Mouse (Mus musculus) retina, embryonic 14.5 days (tissue): ENCODE results near the gene Ptprc.

Experiments
- DNase-seq: peaks from one replicate; pipeline ENCODE4 v3.0.0-alpha.2; 2015; ENCODE audit warnings: low spot score

Ptprc gene

DNA sequence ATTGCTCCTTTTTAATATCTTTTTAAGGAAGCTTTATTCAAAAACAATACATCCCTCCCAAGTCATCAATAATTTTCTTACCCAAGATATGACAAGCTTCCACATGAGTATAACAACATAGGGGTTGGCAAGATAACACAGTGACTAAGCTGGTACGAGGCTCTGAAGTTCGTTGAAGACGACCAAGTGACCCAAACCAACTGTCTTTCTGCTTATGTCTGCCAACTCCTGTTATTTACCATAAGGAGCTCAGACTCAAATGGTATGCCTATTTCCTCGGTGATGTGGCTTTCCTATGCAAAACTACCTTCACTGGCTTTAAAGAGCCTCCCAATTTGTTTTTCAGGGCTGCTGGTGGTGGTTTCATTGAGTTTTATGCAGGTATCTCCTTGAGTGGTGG lies at the start of gene Ptprc:
TSS of gene Ptprc (minus strand) at position 215 of the 400 bp plus-strand sequence.
- no peak for DNase-seq

DNA sequence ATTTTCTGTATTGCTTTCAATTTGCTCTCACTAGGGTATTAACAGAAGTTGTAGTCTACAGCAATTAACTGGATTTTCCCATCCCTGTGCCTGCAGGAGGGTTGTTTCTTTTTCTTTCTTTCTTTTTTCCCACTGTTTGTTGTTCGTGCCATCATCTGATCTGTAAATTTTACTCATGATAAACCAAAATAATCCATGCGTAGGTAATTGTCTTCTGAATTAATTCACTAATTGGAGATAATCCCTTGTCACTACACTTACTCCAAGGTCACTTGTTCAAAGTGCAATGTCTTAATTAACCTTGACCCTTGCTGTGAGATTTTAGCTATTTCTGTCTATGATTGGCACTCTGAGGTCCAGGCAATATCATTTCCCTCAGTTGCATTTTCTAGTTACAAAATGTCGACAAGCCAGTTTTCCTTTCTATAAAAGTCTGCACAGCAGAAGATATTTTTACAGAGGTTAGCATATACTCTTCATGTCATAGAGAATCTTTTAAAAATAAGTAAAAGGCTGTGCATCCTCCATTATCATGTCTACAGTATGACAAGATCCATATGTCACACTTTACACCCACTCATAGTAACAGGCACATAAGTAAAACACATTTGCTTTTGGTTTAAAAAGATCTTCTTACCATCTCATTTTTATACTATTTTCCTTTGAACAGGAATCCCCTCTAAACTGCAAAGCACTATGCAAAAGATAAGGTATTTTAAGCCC lies 39.4 kb upstream of the Ptprc start:
- DNase-seq: peak; percentile 69

DNA sequence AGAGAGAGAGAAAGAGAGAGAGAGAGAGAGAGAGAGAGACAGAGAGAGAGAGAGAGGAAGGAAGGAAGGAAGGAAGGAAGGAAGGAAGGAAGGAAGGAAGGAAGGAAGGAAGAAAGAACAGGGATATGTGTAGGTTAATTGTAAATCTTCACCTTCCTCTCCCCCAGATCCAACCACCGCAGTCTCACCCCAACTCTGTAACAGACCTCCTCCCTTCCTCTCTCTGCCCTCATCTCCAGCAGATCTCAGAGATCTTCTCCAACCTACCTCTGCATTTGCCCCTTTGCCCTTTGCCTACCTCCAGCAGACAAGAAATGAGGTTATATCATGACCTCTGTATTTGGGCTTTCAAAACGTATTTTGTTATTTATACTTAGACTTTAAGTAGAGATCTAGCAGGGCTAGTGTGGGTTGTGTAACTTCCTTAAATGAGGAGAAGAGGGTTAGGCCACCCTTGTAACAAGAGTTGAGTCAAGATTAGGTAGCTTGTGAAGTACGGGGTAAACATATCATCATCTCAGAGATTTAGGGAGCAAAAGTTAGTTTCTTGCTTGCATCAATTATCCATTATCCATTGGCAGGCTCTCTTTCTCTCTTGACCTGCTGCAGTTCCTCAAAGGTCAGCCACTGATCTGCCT lies 35.0 kb upstream of the Ptprc start:
- DNase-seq: no peak

DNA sequence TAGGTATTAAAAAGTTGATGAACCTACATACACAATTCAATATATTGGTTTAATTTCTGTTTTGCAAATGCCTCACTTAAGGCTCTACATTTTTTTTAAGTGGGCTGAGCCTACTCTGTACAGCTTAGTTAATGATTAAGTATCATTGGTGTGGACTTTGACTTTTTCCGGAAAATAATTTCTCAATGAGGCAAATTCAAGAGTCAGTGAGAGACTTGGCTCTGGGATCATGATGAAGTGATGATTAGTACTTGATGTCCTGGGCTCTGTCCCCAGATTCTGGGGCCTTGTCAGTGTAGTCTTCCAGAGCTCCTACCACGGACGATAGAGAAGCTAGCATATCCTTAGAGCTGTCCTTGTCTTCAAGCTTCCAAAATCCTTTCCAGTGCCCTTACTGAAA lies 34.2 kb upstream of the Ptprc start:
- DNase-seq: no peak

DNA sequence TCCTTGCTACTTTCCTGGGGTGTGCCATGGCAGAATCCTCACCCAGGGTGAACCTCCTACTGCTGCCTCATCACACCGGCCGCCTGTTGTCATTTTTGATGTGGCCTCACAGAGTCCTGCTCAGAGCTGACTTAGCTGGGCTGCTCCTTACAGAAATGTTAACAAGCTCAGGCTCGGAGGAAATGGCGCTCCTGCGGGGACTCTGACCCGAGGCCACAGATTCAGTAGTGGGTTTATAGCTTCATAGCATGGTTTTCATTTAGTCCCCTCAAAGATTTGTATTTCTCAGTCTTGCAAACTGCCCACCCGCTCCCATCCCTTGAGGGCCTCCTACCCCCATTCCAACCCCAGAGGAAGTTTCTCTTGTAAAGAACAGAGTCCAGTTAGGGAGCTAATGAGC lies 30.5 kb upstream of the Ptprc start:
- DNase-seq: peak; percentile 56

DNA sequence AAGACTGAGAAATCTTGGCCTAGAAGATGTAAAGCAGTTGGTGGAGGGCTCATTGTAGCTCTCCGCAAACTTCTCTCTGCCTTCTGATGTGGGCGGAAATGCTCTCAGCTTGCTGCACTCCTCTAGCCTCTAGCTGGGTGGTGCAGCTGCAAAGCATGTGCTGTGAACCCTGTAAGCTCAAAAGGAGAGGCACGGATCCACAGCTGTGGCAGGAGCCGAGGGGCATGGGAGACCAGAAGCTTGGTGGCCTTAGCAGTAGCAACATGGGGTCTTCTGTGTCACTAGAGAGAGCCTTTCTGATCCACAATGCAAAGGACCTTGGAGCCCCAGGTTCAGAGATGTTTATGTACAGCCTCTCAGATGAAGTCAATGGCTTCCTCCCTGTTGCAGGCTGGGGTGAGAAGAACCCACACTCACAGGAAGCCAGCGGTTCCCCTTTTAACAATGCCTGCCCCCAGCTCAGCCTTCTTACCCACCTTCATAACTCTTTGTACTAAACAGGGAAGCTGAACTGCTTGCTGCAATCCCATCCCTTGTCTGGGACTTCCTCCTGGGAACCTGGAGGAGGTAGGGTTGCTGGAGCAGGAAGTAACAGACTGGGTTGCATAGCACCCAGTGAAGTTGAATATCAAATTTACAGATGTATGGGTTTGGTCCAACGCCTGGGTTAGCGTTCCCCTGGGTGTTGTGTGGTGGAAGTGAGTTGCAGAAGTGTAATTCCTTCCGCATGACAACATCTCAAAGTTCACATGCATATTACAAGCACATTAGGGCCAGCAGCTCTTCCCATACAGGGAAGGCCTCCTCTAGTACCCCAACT lies 16.4 kb upstream of the Ptprc start:
- DNase-seq: no peak

DNA sequence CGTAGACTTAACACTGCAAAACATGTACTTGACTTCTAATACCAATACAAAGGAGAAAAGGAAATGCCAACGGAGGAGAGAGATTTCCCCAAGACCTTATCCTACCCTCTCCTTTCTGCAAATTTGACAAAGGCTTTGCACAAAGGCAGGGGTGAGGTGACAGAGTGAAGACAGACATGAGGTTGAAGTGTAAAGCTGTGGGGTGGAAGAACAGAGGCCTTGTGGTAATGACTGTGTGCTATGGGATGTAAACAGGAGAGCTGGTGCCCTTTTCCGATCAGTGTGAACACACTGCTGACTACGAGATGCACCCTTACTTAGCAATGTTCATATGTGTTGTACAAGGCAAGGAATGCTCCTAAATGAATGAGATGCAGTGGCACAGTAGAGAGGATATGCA lies 12.6 kb upstream of the Ptprc start:
- no peak for DNase-seq

DNA sequence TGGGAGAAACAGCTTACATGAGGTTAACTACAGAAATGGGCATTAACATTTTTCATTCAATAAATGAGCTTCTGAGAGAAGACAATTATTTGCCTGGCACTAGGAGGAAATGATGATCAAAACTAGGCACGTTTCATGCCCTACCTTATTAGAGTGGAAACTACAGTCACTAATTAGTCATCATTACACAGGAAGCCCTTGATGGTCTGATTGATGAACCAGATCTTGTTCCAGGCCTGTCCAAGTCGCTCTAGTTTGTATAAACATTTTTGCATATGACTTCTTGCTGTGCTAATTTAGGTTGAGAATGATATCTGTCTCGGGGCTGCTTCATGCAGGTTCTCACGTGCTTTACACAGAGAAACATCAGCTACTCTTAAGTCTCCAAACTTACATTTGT lies 10.4 kb upstream of the Ptprc start:
- DNase-seq: no peak

DNA sequence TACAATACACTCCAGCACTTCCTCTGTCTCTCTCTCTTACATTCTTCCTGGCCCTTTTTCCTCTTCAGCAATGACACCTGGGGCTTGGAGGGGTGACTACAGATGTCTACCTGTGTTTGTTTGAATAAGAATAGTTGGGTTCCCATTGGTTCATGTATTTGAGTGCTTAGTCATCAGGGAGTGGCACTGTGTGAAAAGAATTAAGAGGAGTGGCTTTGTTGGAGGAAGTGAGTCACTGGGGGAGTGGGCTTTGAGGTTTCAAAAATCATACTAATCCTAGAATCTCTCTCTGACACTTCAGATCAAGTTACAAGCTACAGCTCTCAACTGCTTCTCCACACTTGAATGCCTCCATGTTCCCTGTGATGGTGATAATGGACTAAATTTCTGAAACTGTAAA lies 4.6 kb upstream of the Ptprc start:
- no peak for DNase-seq

DNA sequence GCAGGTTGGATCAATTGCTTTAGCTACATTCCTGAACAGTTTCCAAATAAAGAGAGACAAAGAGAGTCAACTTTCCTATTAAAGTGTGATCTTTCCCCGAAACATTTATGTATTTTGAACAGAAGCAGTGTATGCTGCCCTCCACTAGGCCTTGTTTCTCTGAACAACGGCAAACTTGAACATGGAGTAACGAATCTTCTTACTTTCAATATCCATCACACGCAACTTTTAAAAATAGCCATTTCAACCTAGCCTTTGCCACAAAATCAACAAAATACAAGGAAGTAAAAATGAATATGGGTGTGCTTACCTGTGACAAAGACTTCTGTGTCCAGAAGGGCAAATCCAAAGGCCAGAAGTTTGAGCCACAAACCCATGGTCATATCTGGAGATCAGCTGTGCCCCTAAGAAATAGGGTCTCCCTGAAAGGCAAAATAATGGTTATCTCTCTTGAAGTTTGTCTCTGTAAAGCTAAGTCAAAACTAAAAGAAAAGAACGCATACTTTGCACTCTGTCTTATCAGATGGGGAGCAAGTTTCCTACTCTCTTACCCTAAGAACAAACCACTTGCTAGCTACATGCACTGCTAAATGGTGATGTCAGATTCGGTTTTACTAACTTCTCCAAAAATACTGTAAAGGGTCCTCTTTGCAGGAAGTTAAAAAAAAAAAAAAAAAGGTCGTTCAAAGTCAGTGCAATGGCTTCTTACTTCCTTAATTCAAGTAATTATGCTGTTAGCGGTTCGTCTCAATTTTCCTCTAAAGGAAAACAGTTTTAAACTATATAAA lies 609 bp downstream of the Ptprc start:
- DNase-seq: no peak

DNA sequence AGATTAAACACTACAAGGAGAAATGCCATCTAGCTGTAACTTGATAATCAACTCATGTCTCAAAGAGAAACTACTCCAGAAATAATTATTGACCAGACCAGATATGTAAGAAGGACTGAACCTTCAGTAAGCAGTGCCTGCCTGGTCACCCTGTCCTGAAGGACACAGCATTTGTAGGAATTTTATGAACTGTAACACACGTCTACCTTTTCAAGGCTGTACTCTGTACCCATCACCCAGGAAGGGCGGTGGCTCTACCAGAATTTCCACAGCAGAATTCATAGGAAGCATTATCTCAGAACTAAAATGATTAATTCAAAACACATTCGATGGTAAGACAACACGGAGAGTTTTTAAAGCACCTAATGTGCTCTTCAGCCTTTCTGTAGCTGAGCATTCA lies 1.4 kb downstream of the Ptprc start:
- no peak for DNase-seq

DNA sequence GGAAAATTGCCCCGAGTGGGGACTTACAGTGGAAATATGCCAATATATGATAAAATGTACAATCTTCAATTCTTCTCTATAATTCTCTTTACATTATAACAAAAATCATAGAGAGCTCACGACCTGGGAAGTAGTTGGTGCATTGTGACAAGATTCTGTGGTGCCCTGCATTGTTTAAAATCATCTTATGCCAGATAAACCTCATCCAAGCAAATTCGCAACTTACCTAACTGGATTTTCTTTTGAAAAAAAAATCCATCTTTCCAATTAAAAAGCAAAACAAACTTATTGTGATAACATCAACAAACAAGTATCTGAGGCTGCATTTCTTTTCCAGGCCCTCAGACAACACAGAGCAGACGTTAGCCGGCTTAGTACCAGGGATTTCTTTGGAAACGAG lies 1.8 kb downstream of the Ptprc start:
- no peak for DNase-seq

DNA sequence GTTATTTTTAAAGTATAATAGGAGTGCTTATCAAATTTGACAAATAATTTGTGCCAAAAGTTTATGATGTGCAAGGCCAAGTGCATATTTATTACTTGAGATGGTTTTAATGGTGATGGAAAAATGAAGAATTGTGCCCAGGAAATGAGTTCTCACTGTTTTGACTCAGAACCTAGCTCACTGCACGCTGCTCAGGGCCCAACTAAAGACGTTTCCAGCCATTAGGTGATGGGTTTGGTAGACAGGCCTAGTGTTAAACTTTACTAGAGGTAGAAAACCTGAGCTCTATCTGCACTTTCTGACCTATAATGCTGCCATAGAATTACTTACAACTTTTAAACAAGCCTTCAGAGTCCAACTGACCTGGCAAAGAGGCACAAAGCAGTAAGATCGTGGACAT lies 3.0 kb downstream of the Ptprc start:
- DNase-seq: no peak

DNA sequence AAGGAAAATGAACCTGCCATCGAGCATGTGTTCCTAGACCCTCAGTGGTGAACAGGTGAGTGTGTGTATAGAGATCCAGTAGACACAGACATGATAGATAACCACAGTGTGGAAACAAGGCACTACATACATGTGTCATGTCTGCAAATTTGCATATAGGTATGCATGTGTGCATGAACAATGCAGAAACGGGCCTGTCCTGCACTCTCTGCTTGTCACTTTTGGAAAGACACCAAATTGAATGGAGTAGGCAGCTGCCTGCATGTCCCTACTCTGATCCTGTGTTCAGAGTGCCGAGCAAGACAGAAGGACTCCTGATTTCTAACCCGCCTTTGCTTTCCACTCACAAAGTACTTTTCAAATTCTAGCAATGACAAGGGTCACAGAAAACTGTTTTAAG lies 3.4 kb downstream of the Ptprc start:
- no peak for DNase-seq

DNA sequence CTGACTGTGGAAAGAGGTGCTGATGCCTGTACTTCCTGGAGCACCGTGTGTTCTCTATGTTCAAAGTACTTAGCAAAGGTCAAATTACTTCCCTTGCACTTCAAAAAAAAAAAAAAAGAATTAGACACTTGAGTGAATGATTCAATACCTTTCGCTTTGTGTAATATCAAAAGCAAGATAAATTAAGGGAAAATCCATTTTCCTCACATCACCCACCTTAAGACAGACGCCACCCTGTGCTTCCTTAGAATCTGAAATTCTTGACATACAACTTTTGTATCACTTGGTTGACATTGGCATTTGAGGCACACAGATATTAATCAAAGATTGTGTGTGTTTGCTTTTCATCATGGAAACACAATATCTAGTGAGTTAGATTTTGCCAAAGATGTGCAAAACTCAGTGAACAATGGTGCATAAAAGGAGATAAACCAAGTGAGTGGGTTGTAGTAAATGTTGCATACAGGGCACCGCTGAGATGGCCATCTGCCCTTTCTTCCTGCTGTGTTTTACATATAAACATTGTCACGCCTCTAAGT lies 9.2 kb downstream of the Ptprc start:
- DNase-seq: no peak

DNA sequence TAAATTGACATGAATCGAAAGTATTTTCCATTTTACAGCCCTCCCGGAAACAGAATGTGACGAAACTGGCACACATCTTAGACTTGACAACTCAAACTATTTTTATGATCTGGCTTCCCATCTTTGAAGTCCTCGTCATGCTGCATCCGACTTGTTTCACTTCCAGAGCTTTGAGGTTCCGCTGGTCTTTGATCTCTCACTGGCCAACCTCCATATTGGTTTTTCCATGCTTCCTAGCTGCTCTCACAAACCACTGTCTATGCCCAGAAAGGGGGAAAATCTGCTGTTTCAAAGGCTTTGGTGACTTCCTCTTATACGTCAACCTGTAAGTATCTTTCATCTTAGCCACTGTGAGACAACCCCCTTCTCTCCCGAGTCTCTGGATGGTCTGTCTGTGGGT lies 12.9 kb downstream of the Ptprc start:
- DNase-seq: no peak

DNA sequence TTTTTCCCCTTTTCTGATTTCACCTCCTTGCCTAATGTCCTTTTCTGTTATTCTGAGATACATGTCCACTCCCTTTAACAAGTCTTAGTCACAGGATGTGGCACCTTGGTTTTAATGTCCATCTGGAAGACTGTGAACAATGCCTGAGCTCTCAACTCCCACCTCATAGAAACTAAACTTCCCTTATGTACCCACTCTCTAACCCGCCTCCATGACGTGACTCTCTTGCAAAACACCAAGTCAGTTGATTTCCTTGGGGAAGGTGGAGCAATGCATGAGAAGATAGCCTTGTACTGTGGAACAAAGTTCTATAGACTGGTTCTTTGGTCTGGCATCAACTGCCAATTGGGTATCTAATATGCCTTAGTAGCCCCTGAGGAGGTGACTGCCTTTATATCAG lies 16.6 kb downstream of the Ptprc start:
- no peak for DNase-seq

DNA sequence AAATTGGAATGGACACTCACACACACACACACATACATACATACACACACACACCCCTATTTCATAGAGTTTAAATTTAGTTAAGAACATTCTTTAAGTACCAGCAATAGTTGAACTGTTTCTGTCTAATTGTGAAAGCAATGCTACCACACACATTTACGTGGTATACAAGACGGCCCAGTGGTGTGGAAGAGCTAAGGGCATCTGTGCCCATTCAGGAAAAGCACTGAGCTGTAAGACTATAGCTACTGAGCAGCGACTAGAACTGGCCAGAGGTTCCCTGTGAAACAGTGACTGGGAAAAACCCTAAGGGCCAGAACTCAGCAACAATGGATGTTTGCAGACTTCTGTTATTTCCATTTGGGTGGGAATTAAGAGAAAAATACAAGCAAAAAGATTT lies 17.3 kb downstream of the Ptprc start:
- peak; percentile 53 for DNase-seq

DNA sequence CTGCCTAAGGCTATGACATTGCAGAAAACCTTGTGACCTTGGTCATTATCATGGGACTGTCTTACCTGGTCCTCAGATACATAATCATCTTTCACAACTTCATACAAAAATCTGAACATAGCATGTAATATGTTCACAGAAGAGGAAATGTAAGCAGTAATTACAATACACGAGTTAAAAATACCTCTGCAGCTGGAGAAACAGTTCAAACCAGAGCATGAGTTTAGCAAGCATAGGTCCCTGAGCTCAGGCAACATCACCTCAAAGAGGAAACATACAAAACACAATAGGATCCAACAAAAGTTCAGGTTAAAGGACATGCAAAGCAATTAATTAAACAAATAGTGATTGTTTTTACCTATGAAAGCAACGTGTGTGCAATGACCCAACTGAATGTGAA lies 17.8 kb downstream of the Ptprc start:
- DNase-seq: no peak

DNA sequence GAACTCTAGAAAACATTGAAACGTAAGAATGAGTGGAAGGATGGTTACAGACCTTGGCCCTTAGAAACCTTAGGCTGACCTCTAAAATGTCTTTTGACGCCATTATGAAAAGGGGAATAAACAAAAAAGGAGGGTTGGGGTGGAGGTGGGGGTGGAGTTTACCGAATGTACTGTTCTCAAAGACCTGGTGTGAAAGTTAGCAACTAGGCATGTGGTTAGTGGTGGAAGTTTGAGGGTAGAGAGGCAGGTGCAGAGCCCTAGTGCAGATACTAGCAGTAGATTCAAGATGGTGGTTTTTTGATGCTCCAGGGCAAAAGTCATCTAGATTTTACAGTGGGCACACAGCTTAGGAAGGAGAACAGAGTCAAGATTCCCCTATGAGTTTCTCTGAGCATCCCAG lies 18.5 kb downstream of the Ptprc start:
- DNase-seq: no peak

DNA sequence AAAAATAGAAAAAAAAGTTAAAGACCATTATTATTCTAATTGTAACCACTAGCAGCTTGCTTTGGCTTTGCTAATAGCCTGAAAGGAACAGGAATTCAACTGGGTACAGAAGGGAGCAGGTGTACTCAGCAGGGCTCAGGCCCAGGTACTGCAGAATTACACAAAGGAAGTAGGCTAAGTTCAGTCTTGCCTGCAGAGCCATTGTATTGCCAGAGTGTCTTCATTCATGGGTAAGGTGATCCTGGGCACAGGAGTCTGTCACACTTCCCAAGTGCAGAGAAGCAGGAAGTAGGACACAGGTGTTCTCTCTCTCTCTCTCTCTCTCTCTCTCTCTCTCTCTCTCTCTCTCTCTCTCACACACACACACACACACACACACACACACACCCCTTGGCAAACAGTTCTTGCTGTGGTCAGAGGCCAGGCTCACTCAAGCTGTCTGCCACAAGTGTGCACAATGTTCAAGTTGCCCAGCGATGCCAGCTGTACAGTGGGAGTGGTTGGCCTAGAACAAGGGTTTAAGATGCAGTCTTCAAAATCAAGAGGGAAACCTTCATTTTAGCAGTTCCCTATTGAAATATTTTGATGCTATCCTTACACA lies 21.2 kb downstream of the Ptprc start:
- no peak for DNase-seq

DNA sequence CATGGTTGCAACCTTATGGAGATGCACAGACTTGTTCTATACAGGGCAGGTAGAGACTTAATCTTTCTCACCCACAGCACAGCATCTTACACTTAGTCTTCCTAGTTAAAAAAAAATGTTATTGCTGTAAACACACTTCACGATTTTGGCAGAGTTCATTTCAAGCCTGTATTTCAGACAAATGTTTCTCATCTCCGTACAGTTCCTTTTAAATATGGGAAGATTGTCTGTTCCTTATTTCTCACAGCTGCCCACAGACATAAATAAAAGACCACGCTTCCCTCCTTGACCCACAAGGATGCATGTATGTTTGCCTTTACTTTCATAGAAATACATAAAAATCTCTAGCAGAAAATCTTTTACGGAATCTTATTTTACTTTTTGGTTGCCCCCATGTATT lies 22.4 kb downstream of the Ptprc start:
- DNase-seq: no peak
